Mouse (Mus musculus): ENCODE measurements around the gene Marveld1. TPM values are rescaled to one million over a fixed set of nuclear protein-coding genes. Genes with fewer than 3 reads are reported as not detected.

Marveld1 gene
- total and polyA plus RNA-seq, 3 experiments = 9.7 to 24.4 TPM; not detected in 1

DNA sequence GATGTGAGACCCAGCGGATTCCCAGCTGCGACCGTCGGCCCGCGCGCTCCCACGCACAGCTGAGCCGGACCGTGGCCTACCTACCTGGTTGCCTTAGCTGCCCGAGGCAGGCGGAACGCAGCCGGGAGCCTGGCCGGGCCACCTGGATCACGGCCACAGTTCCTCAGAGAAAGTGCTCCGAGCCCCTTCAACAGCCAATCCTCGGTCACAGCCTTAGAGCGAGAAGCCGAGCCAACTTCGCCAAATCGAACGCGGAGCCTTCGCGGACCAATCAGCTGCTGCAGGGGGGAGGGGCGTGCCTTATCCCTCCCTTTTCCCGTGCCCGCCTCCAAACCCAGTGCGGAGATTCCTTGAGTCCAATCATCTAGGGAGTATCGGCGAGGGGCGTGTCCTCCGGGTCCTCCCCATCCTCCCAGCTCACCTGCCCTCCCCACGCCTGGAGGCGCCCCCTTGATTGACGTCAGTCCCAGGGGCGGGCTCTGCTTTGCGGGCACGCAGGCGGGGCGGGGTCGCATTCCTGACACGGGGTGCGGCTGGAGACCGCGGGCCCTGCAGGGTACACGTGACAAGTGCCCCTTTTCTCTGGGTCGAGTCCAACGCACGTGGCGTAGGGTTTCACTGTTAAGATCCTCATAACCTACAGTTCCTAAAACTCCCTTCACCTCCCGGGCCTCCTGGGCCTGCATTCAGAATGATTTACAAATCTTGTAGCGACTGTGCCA is 18.3 kb upstream of the Marveld1 start, which contains the start of gene Avpi1:
TSS of gene Avpi1 (minus strand) at position 273 of the 722 bp plus-strand sequence.
- no peaks in the 10 kb centered on the region for H3K27me3 ChIP-seq (ENCODE audit: control insufficient read depth in 1 of 2, insufficient read depth in 2 of 2, low read length in 2 of 2)
- peak; percentile 100 for DNase-seq (ENCODE audit: low read depth, low spot score)
- H3K9ac ChIP-seq (ENCODE audit: control insufficient read depth, low read depth, low read length, poor library complexity, severe bottlenecking) = peak within 1 kb of the TSS; percentile 82
- TF ChIP-seq MAFK (IDR thresholded peaks at IDR 0.05; ENCODE audit: borderline replicate concordance, low read depth, low read length) = no peak
- TF ChIP-seq UBTF (IDR thresholded peaks at IDR 0.05; ENCODE audit: borderline replicate concordance, insufficient read depth, low read depth, low read length) = peak; percentile 94
- peak; percentile 85 for TF ChIP-seq TBP (IDR thresholded peaks at IDR 0.05; ENCODE audit: low read depth, low read length)
- no peak; the same call in 1 of the 2 replicates for TF ChIP-seq JUND (IDR thresholded peaks at IDR 0.05; ENCODE audit: low read depth, low read length)
- no peak; the same call in 1 of the 2 replicates for TF ChIP-seq ZNF384 (IDR thresholded peaks at IDR 0.05; ENCODE audit: low read depth, low read length)
- TF ChIP-seq EP300 (IDR thresholded peaks at IDR 0.05; ENCODE audit: low read depth in 1 of 2, low read length in 2 of 2) = peak; percentile 1 to 48; a peak in 1 of 4 replicates
- peak; percentile 6; the same call in 1 of the 2 replicates for TF ChIP-seq MEF2A (IDR thresholded peaks at IDR 0.05; ENCODE audit: extremely low read depth, insufficient replicate concordance, low read depth, low read length, poor library complexity, severe bottlenecking)
- peak; percentile 100 for TF ChIP-seq MXI1 (IDR thresholded peaks at IDR 0.05; ENCODE audit: low read depth, low read length)
- TF ChIP-seq GABPA (IDR thresholded peaks at IDR 0.05; ENCODE audit: low read depth, low read length) = no peak
- TF ChIP-seq POLR2AphosphoS2 (IDR thresholded peaks at IDR 0.05; ENCODE audit: low read length) = peak; percentile 97
- no peak for TF ChIP-seq GATA1 (IDR thresholded peaks at IDR 0.05; ENCODE audit: low read depth, low read length)
- no peak for TF ChIP-seq ZC3H11A (IDR thresholded peaks at IDR 0.05; ENCODE audit: low read depth, low read length)
- peak; percentile 84 for TF ChIP-seq E2F4 (IDR thresholded peaks at IDR 0.05; ENCODE audit: borderline replicate concordance, low read depth, low read length)
- no peak for TF ChIP-seq CHD1 (IDR thresholded peaks at IDR 0.05; ENCODE audit: low read depth, low read length)
- 0 out of 2 replicates have a peak, but pooled peaks have one; percentile 56 for TF ChIP-seq RCOR1 (IDR thresholded peaks at IDR 0.05; ENCODE audit: low read depth, low read length)
- TF ChIP-seq RAD21 (IDR thresholded peaks at IDR 0.05; ENCODE audit: low read depth, low read length) = no peak
- peak; percentile 34; the same call in 1 of the 2 replicates for TF ChIP-seq NRF1 (IDR thresholded peaks at IDR 0.05; ENCODE audit: insufficient read depth, low read depth, low read length, poor library complexity, severe bottlenecking)
- no peak for TF ChIP-seq SMC3 (IDR thresholded peaks at IDR 0.05; ENCODE audit: low read depth, low read length)
- no peak for TF ChIP-seq POLR2AphosphoS5 (IDR thresholded peaks at IDR 0.05; ENCODE audit: borderline replicate concordance, low read depth, low read length)
- peak; percentile 96 for TF ChIP-seq SIN3A (IDR thresholded peaks at IDR 0.05; ENCODE audit: low read length)
- peak; percentile 60 for TF ChIP-seq ZMIZ1 (IDR thresholded peaks at IDR 0.05; ENCODE audit: low read depth, low read length)
- TF ChIP-seq BHLHE40 (IDR thresholded peaks at IDR 0.05; ENCODE audit: borderline replicate concordance, low read depth, low read length) = peak; percentile 99
- peak; percentile 90 to 95 for TF ChIP-seq POLR2A (IDR thresholded peaks at IDR 0.05; ENCODE audit: control insufficient read depth in 1 of 2, insufficient read depth in 1 of 2, low read depth in 1 of 2, low read length in 2 of 2, poor library complexity in 1 of 2)
- peak; percentile 97 for TF ChIP-seq MAZ (IDR thresholded peaks at IDR 0.05; ENCODE audit: low read depth, low read length)
- no peak for TF ChIP-seq MYB (IDR thresholded peaks at IDR 0.05; ENCODE audit: low read depth, low read length)
- TF ChIP-seq HCFC1 (IDR thresholded peaks at IDR 0.05; ENCODE audit: low read depth, low read length) = peak; percentile 21; the same call in 1 of the 2 replicates
- TF ChIP-seq MYC (IDR thresholded peaks at IDR 0.05; ENCODE audit: low read depth, low read length) = peak; percentile 100
- TF ChIP-seq ETS1 (IDR thresholded peaks at IDR 0.05; ENCODE audit: low read depth, low read length) = peak; percentile 83
- peak; percentile 55 for TF ChIP-seq KAT2A (conservative IDR thresholded peaks at IDR 0.05; ENCODE audit: low read depth, low read length)
- TF ChIP-seq TCF12 (IDR thresholded peaks at IDR 0.05; ENCODE audit: low read depth, low read length) = peak; percentile 55; the same call in 1 of the 2 replicates
- peak in 1 of 2 experiments; percentile 76; a peak in 2 of 4 replicates for TF ChIP-seq USF2 (IDR thresholded peaks at IDR 0.05; ENCODE audit: borderline replicate concordance in 1 of 2, insufficient read depth in 1 of 2, low read depth in 1 of 2, low read length in 2 of 2)
- TF ChIP-seq ELF1 (IDR thresholded peaks at IDR 0.05; ENCODE audit: low read depth, low read length) = no peak
- TF ChIP-seq NELFE (IDR thresholded peaks at IDR 0.05; ENCODE audit: low read depth, low read length) = peak; percentile 81
- TF ChIP-seq ZKSCAN1 (IDR thresholded peaks at IDR 0.05; ENCODE audit: low read depth, low read length) = no peak
- 0 out of 6 replicates have a peak, but pooled peaks of 1 of the 3 experiments have one; percentile 0 for TF ChIP-seq CTCF (IDR thresholded peaks at IDR 0.05 in 2 of 3, conservative IDR thresholded peaks at IDR 0.05 in 1 of 3; ENCODE audit: control insufficient read depth in 1 of 3, insufficient read depth in 1 of 3, low read depth in 2 of 3, low read length in 3 of 3, poor library complexity in 1 of 3, severe bottlenecking in 1 of 3)

More for the DNA sequence above, 18.3 kb upstream of the Marveld1 start, which contains the start of gene Avpi1:
- H3K9me3 ChIP-seq (replicated peaks; ENCODE audit: insufficient read depth, low read length) = no peaks in the 10 kb centered on the region
- H3K4me3 ChIP-seq (ENCODE audit: control insufficient read depth in 1 of 2, insufficient read depth in 1 of 2, low read depth in 2 of 2, low read length in 2 of 2) = peak within 1 kb of the TSS; percentile 78 to 86
- peaks cover 0 to 47% of the 10 kb centered on the region in 2 experiments; a peak in 2 of 4 replicates for H3K36me3 ChIP-seq (ENCODE audit: control insufficient read depth in 1 of 2, insufficient read depth in 2 of 2, low read length in 2 of 2)
- H3K27ac ChIP-seq (ENCODE audit: control insufficient read depth, low read depth, low read length) = peak within 1 kb of the TSS; percentile 96
- peaks cover 6% of the 10 kb centered on the region for H3K79me2 ChIP-seq (ENCODE audit: control insufficient read depth, insufficient read depth, low read length, poor library complexity)
- H3K4me1 ChIP-seq (ENCODE audit: control insufficient read depth in 1 of 2, insufficient read depth in 2 of 2, low read length in 2 of 2) = peaks cover 20 to 48% of the 10 kb centered on the region in 2 experiments

Data from MEL (cell line).